Mouse (Mus musculus) layer of hippocampus, adult 2 months (tissue): Measurements from ENCODE around the gene Mylk4. TPM values are rescaled to one million over a fixed set of nuclear protein-coding genes. Genes with fewer than 3 reads are reported as not detected.

Experiments used
- DNase-seq, 2 experiments: peaks; one replicate each; pipeline ENCODE4 v3.0.0; 2022; ENCODE audit warnings: low spot score in 2 of 2
- H3K27ac ChIP-seq: fragments of 200-600 bp; 2 replicates; pipeline ENCODE4 v1.8.1; 2022
- H3K4me3 ChIP-seq: fragments of 200-600 bp; 2 replicates; pipeline ENCODE4 v1.8.1; 2022; ENCODE audit warnings: mild to moderate bottlenecking
- CTCF ChIP-seq: fragments of 200-600 bp; conservative IDR thresholded peaks from 2 replicates; pipeline ENCODE4 v1.8.1; 2022; ENCODE audit warnings: antibody characterized with exemption, mild to moderate bottlenecking, moderate library complexity
- total RNA-seq, 2 experiments: library from RNA; stranded (reverse); gene quantifications; 2 replicates each; pipeline ENCODE4 v1.2.3; 2021

The Mylk4 gene
- total RNA-seq, 2 experiments from 2014 or later = 0.20 to 0.25 TPM

- DNase-seq = no peak
- no peak overlapping the region for H3K27ac ChIP-seq
- no peak for TF ChIP-seq CTCF
These were observed 62.0 kb downstream of the Mylk4 start for GRCm38 (mm10) chr13:32721717-32722116.

DNA sequence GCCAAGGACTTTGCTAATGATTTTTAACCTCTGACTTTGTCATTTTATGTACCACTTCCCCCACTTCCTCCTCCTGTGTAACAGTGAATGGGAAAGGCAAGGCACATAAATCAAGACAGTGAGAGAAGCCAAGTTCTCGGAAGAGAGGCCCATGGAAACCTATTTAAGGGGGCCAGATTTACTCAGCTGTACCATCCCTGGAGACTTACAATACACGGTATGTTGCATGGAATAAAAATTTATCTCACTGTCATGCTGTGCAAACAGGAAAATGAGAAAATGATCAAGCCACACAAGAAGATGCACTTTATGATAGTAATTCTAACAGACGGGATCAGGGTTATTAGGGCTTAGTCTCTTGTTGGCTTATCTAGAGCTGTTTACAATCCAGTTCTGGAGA lies 64.5 kb downstream of the Mylk4 start:
- no peak for DNase-seq
- Histone ChIP-seq H3K27ac (no peak overlapping the region), H3K4me3 (no peak overlapping the region)
- no peak for TF ChIP-seq CTCF

More at GRCm38 (mm10) chr13:32721717-32722116, 62.0 kb downstream of the Mylk4 start:
- no peak overlapping the region for H3K4me3 ChIP-seq

DNA sequence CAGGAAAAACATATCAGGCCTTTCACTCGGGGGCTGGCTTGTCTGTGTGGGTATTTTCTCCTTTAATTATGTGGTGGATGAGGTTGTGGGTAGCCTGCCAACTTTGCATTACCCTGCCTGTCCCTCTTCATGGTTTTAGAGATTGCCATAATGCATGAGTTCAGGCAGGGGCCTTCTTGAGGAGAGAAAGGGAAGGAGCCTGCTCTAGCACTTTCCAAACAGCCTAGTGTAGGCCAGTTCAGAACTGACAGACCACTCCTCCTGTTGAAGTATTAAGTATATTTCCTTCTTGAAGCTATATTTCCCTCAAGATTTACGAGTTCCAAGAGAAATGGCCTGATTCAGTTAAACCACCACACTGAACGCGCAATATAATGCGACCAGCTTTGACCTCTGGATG lies 66.0 kb downstream of the Mylk4 start:
- Histone ChIP-seq H3K27ac (no peak overlapping the region), H3K4me3 (no peak overlapping the region)
- no peak for TF ChIP-seq CTCF
- DNase-seq = no peak

DNA sequence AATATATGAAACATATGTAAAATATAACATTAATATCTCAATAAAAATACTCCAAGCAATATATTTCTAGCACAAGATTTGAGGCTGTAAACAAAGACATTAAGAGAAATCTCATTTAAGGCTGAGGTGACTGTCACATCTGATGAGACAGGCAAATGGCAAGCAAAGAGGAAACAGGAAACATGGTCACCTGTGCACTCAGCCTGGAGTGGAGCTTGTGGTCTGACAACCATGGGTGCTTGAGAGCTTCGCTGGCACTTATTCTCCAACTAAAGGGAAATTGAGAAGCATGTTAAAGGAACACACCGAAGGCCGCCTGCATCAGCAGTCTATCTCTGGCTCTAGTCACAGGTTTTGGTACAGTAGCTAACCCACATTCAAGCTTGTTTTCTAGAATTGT lies 71.2 kb downstream of the Mylk4 start:
- Histone ChIP-seq H3K27ac (no peak overlapping the region), H3K4me3 (no peak overlapping the region)
- TF ChIP-seq CTCF = no peak
- no peak for DNase-seq

DNA sequence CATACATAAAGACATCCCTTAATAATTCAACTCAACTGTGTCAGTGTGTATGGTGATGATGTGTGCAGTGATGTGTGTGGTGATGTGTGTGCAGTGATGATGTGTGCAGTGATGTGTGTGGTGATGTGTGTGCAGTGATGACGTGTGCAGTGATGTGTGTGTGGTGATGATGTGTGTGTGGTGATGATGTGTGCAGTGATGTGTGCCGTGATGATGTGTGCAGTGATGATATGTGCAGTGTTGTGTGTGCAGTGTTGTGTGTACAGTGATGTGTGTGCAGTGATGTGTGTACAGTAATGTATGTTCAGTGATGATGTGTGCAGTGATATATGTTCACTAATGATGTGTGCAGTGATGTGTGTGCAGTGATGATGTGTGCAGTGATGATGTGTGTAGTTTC lies 75.9 kb downstream of the Mylk4 start:
- H3K27ac ChIP-seq = no peak overlapping the region
- TF ChIP-seq CTCF = no peak
- DNase-seq = no peak
- H3K4me3 ChIP-seq = no peak overlapping the region

- no peak overlapping the region for H3K27ac ChIP-seq
- no peak overlapping the region for H3K4me3 ChIP-seq
- no peak for TF ChIP-seq CTCF
- DNase-seq = no peak
These were observed 77.0 kb downstream of the Mylk4 start for GRCm38 (mm10) chr13:32706651-32707288.

DNA sequence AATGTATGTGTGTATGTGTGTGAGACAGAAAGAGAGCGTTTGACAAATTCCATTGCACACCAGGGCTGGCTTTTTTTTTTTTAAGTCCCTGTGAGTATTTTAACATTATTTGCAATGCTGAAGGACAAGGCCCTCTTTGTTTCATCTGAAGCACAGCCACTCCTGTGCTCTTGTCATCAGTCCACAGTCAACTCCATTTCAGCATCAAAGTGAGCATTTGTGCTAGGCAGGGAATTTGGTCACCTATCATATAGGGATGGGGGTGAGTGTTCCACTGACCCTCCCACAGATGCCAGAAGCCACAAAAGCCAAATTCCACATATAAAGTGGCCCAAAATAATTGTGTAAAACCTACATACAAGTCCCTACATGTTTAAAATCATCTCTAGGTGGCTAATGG lies 78.4 kb downstream of the Mylk4 start:
- TF ChIP-seq CTCF = no peak
- DNase-seq = no peak
- no peak overlapping the region for H3K27ac ChIP-seq
- no peak overlapping the region for H3K4me3 ChIP-seq

DNA sequence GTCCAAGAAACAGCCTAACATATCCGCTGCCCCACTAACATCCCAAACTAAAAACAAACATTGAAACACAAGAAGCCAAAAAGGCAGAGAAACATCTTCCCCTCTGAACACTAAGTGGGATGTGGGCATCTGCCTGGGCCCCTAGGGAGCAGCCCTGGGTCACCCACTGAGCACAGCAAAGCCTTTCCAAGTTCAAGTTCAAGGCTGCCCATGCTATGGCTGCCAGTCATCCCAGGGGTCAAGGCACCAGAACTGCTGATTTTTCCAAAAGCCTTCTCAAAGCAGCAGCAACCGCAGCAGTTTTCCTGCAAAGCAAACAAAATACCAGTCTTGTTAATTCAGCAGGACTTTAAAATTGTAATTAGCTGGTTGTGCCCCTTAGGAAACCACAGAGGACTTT lies 78.8 kb downstream of the Mylk4 start:
- Histone ChIP-seq H3K4me3 (no peak overlapping the region), H3K27ac (no peak overlapping the region)
- DNase-seq = no peak
- no peak for TF ChIP-seq CTCF

GRCm38 (mm10) chr13:32701564-32701963 lies 82.2 kb downstream of the Mylk4 start:
- TF ChIP-seq CTCF = no peak
- H3K4me3 ChIP-seq = no peak overlapping the region
- H3K27ac ChIP-seq = no peak overlapping the region
- no peak for DNase-seq

GRCm38 (mm10) chr13:32699376-32699775 lies 84.4 kb downstream of the Mylk4 start:
- no peak for DNase-seq
- no peak overlapping the region for H3K27ac ChIP-seq
- TF ChIP-seq CTCF = no peak
- no peak overlapping the region for H3K4me3 ChIP-seq

- DNase-seq = no peak
- no peak for TF ChIP-seq CTCF
- no peak overlapping the region for H3K27ac ChIP-seq
These were observed 84.8 kb downstream of the Mylk4 start for GRCm38 (mm10) chr13:32698956-32699355.

GRCm38 (mm10) chr13:32693886-32694455 lies 89.8 kb downstream of the Mylk4 start:
- TF ChIP-seq CTCF = no peak
- H3K27ac ChIP-seq = no peak overlapping the region
- no peak overlapping the region for H3K4me3 ChIP-seq
- DNase-seq = no peak

More at GRCm38 (mm10) chr13:32698956-32699355, 84.8 kb downstream of the Mylk4 start:
- H3K4me3 ChIP-seq = no peak overlapping the region

GRCm38 (mm10) chr13:32692563-32692962 lies 91.2 kb downstream of the Mylk4 start:
- TF ChIP-seq CTCF = no peak
- Histone ChIP-seq H3K27ac (no peak overlapping the region), H3K4me3 (no peak overlapping the region)
- no peak for DNase-seq

GRCm38 (mm10) chr13:32690279-32690678 lies 93.5 kb downstream of the Mylk4 start:
- DNase-seq = no peak
- TF ChIP-seq CTCF = no peak
- no peak overlapping the region for H3K27ac ChIP-seq
- no peak overlapping the region for H3K4me3 ChIP-seq
